Mouse (Mus musculus): Measurements from ENCODE around the gene Tbc1d2.

DNA sequence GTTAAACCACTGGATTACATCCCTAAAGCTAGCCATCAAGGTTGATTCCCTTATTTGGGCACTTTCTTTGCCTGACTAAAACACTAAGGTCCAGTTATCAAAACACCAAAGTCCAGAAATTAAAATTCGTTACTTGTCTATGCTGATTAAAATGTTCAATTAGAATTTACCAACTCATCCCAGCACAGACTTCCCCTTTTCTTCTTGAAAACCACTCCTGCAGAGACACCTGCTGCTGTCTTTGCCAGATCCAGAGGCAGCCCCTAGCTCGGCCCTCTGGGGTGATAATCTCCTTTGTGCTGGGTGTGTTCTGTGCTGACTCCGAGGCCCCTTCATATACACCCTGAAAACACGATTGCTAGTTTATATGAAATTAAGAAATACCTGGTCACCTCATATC is 26.0 kb upstream of the Tbc1d2 start:
- TF ChIP-seq POLR2A (IDR thresholded peaks at IDR 0.05; ENCODE audit: borderline replicate concordance, insufficient read depth, low read length), result no peak
- no peak for TF ChIP-seq CTCF (IDR thresholded peaks at IDR 0.05; ENCODE audit: borderline replicate concordance, insufficient read depth, low read depth, low read length)
